ENCODE assay signal across 11 mouse cellular contexts in the genomic region with DNA sequence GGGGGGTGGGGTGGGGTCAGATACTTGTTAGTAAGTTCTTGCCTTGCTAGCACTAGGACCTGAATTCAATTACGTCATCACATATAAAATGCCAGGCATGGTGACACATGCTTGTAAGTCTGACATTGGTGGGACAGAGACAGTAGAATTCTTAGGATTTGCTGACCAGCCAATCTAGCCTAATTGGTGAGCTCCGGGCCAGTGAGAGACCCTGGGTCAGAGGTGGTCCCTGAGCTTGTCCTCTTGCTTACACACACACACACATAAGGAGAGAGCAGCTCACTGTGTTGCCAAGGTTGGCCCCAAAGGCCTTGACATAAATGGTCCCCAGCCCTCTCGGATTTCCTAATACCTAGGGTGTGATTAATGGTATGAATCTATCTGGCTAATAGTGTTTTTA.
"Had no signal": no experiment of that assay in that cellular context is flagged by ENCODE, and none has a peak within 500 bp of the region (broad histone marks: within the 10 kb centered on the region; RNA-seq: fewer than 3 reads in every experiment).

No protein-coding gene starts in this region.

- H3K4me1 ChIP-seq: midbrain, embryonic 13.5 days; midbrain, embryonic 15.5 days; neural tube, embryonic 12.5 days; stomach, embryonic 15.5 days had no signal

- DNase-seq: lung, embryonic 14.5 days; lung, postnatal 10 days; lung, postnatal 4 days; right cerebral cortex, postnatal 14 days; thymus, adult 2 months; thymus, postnatal 25 days; thymus, postnatal 4 days had no signal

- H3K4me3 ChIP-seq: midbrain, embryonic 13.5 days; midbrain, embryonic 15.5 days; neural tube, embryonic 12.5 days; stomach, embryonic 15.5 days had no signal
